Comparison of ENCODE assay signal across 8 mouse cellular contexts in the genomic region with DNA sequence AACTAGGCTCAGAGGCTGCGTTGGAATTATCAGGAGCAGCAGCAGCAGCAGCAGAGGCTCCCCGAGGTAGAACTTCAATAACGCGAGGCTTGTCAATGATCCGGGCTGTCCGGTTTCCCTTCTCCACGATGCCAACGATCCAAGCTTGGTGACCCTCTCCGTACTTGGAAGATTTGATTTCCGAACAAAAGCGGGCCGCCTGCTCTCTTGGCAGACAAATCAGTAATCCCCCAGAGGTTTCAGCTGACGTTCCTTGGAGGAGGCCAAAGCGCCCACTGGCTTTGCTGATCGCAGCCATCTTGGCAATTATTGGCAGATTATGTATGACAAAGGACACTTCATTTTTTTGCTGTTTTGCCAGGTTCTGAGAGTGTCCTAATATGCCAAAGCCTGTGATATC. TPM values are rescaled to one million over a fixed set of nuclear protein-coding genes. Genes with fewer than 3 reads are reported as not detected.
DNase-seq lines count a peak whose midpoint lies in the region; ATAC-seq and TF ChIP-seq lines count a peak whose summit lies in the region.

No protein-coding gene starts in this region.

- H3K4me3 ChIP-seq in kidney, postnatal 0 days (replicated peaks; ENCODE audit: low read depth, low read length) = peak overlapping the region; percentile 91; the same call in 1 of the 2 replicates
- peak overlapping the region; percentile 91 for H3K4me3 ChIP-seq in embryonic facial prominence, embryonic 13.5 days
- 0 out of 2 replicates have a peak overlapping the region, but pooled peaks have one; percentile 73 for H3K4me3 ChIP-seq in hindbrain, postnatal 0 days (ENCODE audit: low read length)
- peak overlapping the region; percentile 92 for H3K4me3 ChIP-seq in midbrain, postnatal 0 days (ENCODE audit: low read depth, low read length)

- no peaks in the 10 kb centered on the region for H3K9me3 ChIP-seq in kidney, postnatal 0 days (replicated peaks; ENCODE audit: low read length)
- H3K9me3 ChIP-seq in embryonic facial prominence, embryonic 13.5 days = peaks cover 3% of the 10 kb centered on the region; the same call in 1 of the 2 replicates
- H3K9me3 ChIP-seq in hindbrain, postnatal 0 days (ENCODE audit: low read length) = no peaks in the 10 kb centered on the region
- H3K9me3 ChIP-seq in midbrain, postnatal 0 days (ENCODE audit: low read length) = 0 out of 2 replicates have a peak, but pooled peaks cover 5% of the 10 kb centered on the region

- no peaks in the 10 kb centered on the region for H3K27me3 ChIP-seq in kidney, postnatal 0 days (ENCODE audit: insufficient read depth, low read length)
- no peaks in the 10 kb centered on the region for H3K27me3 ChIP-seq in embryonic facial prominence, embryonic 13.5 days
- H3K27me3 ChIP-seq in hindbrain, postnatal 0 days (ENCODE audit: insufficient read depth, low read length) = no peaks in the 10 kb centered on the region
- no peaks in the 10 kb centered on the region for H3K27me3 ChIP-seq in midbrain, postnatal 0 days (ENCODE audit: insufficient read depth, low read length)

- no peak for DNase-seq in kidney, postnatal 0 days (ENCODE audit: low spot score)
- no peak for DNase-seq in kidney, postnatal 10 days
- DNase-seq in hindbrain, postnatal 0 days (ENCODE audit: low spot score) = no peak
- DNase-seq in midbrain, postnatal 0 days (ENCODE audit: low spot score) = no peak
- DNase-seq in c-Kit-positive CD71-positive TER-119-positive erythroid progenitor cells, embryonic 14.5 days (ENCODE audit: low spot score) = no peak
- DNase-seq in cerebellum, adult 11 months = no peak
- no peak for DNase-seq in embryo, embryonic 11 days

- 0 out of 2 replicates have a peak overlapping the region, but pooled peaks have one; percentile 94 for H3K27ac ChIP-seq in kidney, postnatal 0 days
- H3K27ac ChIP-seq in embryonic facial prominence, embryonic 13.5 days = no peak overlapping the region
- H3K27ac ChIP-seq in hindbrain, postnatal 0 days = no peak overlapping the region
- no peak overlapping the region for H3K27ac ChIP-seq in midbrain, postnatal 0 days (ENCODE audit: low read depth, low read length)

- ATAC-seq in kidney, postnatal 0 days (replicated peaks; ENCODE audit: low FRiP score, low read depth) = no peak
- no peak for ATAC-seq in embryonic facial prominence, embryonic 13.5 days (ENCODE audit: insufficient number of reproducible peaks, insufficient read depth, low FRiP score, low TSS enrichment, low read depth)
- no peak for ATAC-seq in hindbrain, postnatal 0 days
- ATAC-seq in midbrain, postnatal 0 days (ENCODE audit: low FRiP score) = no peak

- 94% methylated on average over 15 of the region's 15 CpGs for WGBS in kidney, postnatal 0 days
- WGBS in embryonic facial prominence, embryonic 13.5 days = 96% methylated on average over 15 of the region's 15 CpGs
- 86% methylated on average over 15 of the region's 15 CpGs for WGBS in hindbrain, postnatal 0 days
- WGBS in midbrain, postnatal 0 days = 90% methylated on average over 15 of the region's 15 CpGs

- 0 out of 2 replicates have a peak overlapping the region, but pooled peaks have one; percentile 92 for H3K9ac ChIP-seq in kidney, postnatal 0 days (ENCODE audit: low read depth, low read length)
- H3K9ac ChIP-seq in embryonic facial prominence, embryonic 13.5 days = 0 out of 2 replicates have a peak overlapping the region, but pooled peaks have one; percentile 6
- H3K9ac ChIP-seq in hindbrain, postnatal 0 days (replicated peaks; ENCODE audit: low read length) = peak overlapping the region; percentile 86; the same call in 1 of the 2 replicates
- H3K9ac ChIP-seq in midbrain, postnatal 0 days (replicated peaks; ENCODE audit: low read length, poor library complexity, severe bottlenecking) = no peak overlapping the region

- no peak for TF ChIP-seq CTCF in kidney, postnatal 0 days (IDR thresholded peaks at IDR 0.05; ENCODE audit: low read depth)
- TF ChIP-seq CTCF in hindbrain, postnatal 0 days (IDR thresholded peaks at IDR 0.05; ENCODE audit: low read depth) = no peak
- TF ChIP-seq CTCF in midbrain, postnatal 0 days (IDR thresholded peaks at IDR 0.05) = no peak

- peaks cover 17% of the 10 kb centered on the region for H3K4me1 ChIP-seq in kidney, postnatal 0 days (replicated peaks; ENCODE audit: insufficient read depth, low read length)
- H3K4me1 ChIP-seq in embryonic facial prominence, embryonic 13.5 days = peaks cover 14% of the 10 kb centered on the region
- H3K4me1 ChIP-seq in hindbrain, postnatal 0 days (ENCODE audit: insufficient read depth, low read length) = peaks cover 11% of the 10 kb centered on the region
- H3K4me1 ChIP-seq in midbrain, postnatal 0 days (ENCODE audit: insufficient read depth, low read length) = peaks cover 2% of the 10 kb centered on the region; the same call in 1 of the 2 replicates

- peaks cover 16% of the 10 kb centered on the region; the same call in 1 of the 2 replicates for H3K36me3 ChIP-seq in kidney, postnatal 0 days (ENCODE audit: insufficient read depth, low read length)
- H3K36me3 ChIP-seq in embryonic facial prominence, embryonic 13.5 days = peaks cover 40% of the 10 kb centered on the region
- H3K36me3 ChIP-seq in hindbrain, postnatal 0 days (ENCODE audit: insufficient read depth, low read length) = no peaks in the 10 kb centered on the region
- peaks cover 7% of the 10 kb centered on the region; the same call in 1 of the 2 replicates for H3K36me3 ChIP-seq in midbrain, postnatal 0 days (ENCODE audit: insufficient read depth, low read length)

- peak overlapping the region; percentile 93 for H3K4me2 ChIP-seq in kidney, postnatal 0 days (ENCODE audit: low read length)
- peak overlapping the region; percentile 75 for H3K4me2 ChIP-seq in embryonic facial prominence, embryonic 13.5 days
- peak overlapping the region; percentile 90 for H3K4me2 ChIP-seq in hindbrain, postnatal 0 days (ENCODE audit: low read depth, low read length)
- H3K4me2 ChIP-seq in midbrain, postnatal 0 days (ENCODE audit: low read depth, low read length, poor library complexity, severe bottlenecking) = peak overlapping the region; percentile 82

RNA-seq across cellular contexts. Expression of gene Sephs2, which starts 1.3 kb away (rescaled TPM):
- 207 and 215 TPM in 2 replicates for polyA plus RNA-seq in kidney, postnatal 0 days (2015; fragmentation: Nextera tagmentation; extraction: Ambion mirVana)
- 63.4 and 64.1 TPM in 2 replicates for polyA plus RNA-seq in embryonic facial prominence, embryonic 13.5 days (2015; fragmentation: Nextera tagmentation; extraction: Ambion mirVana)
- 80.3 and 83.2 TPM in 2 replicates for total RNA-seq in hindbrain, postnatal 0 days (2014; rRNA removed)
- polyA plus RNA-seq in hindbrain, postnatal 0 days (2015; fragmentation: Nextera tagmentation; extraction: Ambion mirVana) = 79.9 and 83.9 TPM in 2 replicates
- total RNA-seq in midbrain, postnatal 0 days (2014; rRNA removed) = 70.0 and 79.3 TPM in 2 replicates
- 95.1 and 95.2 TPM in 2 replicates for polyA plus RNA-seq in midbrain, postnatal 0 days (2015; fragmentation: Nextera tagmentation; extraction: Ambion mirVana)

RNA-seq across cellular contexts. Expression of gene Dctpp1, which starts 12.1 kb away (rescaled TPM):
- polyA plus RNA-seq in kidney, postnatal 0 days (2015; fragmentation: Nextera tagmentation; extraction: Ambion mirVana) = 146 and 157 TPM in 2 replicates
- polyA plus RNA-seq in embryonic facial prominence, embryonic 13.5 days (2015; fragmentation: Nextera tagmentation; extraction: Ambion mirVana) = 156 and 206 TPM in 2 replicates
- 94.1 and 102 TPM in 2 replicates for total RNA-seq in hindbrain, postnatal 0 days (2014; rRNA removed)
- 112 and 119 TPM in 2 replicates for polyA plus RNA-seq in hindbrain, postnatal 0 days (2015; fragmentation: Nextera tagmentation; extraction: Ambion mirVana)
- 75.0 and 92.2 TPM in 2 replicates for total RNA-seq in midbrain, postnatal 0 days (2014; rRNA removed)
- polyA plus RNA-seq in midbrain, postnatal 0 days (2015; fragmentation: Nextera tagmentation; extraction: Ambion mirVana) = 120 and 132 TPM in 2 replicates

RNA-seq across cellular contexts. Expression of gene Itgal, which starts 23.5 kb away (rescaled TPM):
- polyA plus RNA-seq in kidney, postnatal 0 days (2015; fragmentation: Nextera tagmentation; extraction: Ambion mirVana) = 0.93 and 1.1 TPM in 2 replicates
- 0.52 and 1.1 TPM in 2 replicates for polyA plus RNA-seq in embryonic facial prominence, embryonic 13.5 days (2015; fragmentation: Nextera tagmentation; extraction: Ambion mirVana)
- 0.11 TPM in 1 of 2 replicates, not detected in the other for total RNA-seq in hindbrain, postnatal 0 days (2014; rRNA removed)
- 0.10 and 0.26 TPM in 2 replicates for polyA plus RNA-seq in hindbrain, postnatal 0 days (2015; fragmentation: Nextera tagmentation; extraction: Ambion mirVana)
- total RNA-seq in midbrain, postnatal 0 days (2014; rRNA removed) = 0.49 and 0.61 TPM in 2 replicates
- 0.22 TPM in 2 replicates for polyA plus RNA-seq in midbrain, postnatal 0 days (2015; fragmentation: Nextera tagmentation; extraction: Ambion mirVana)

RNA-seq across cellular contexts. Expression of gene Zfp771, which starts 28.5 kb away (rescaled TPM):
- polyA plus RNA-seq in kidney, postnatal 0 days (2015; fragmentation: Nextera tagmentation; extraction: Ambion mirVana) = 46.2 and 49.3 TPM in 2 replicates
- polyA plus RNA-seq in embryonic facial prominence, embryonic 13.5 days (2015; fragmentation: Nextera tagmentation; extraction: Ambion mirVana) = 78.2 and 83.9 TPM in 2 replicates
- total RNA-seq in hindbrain, postnatal 0 days (2014; rRNA removed) = 101 and 108 TPM in 2 replicates
- 89.0 and 89.2 TPM in 2 replicates for polyA plus RNA-seq in hindbrain, postnatal 0 days (2015; fragmentation: Nextera tagmentation; extraction: Ambion mirVana)
- 76.8 and 94.5 TPM in 2 replicates for total RNA-seq in midbrain, postnatal 0 days (2014; rRNA removed)
- polyA plus RNA-seq in midbrain, postnatal 0 days (2015; fragmentation: Nextera tagmentation; extraction: Ambion mirVana) = 80.2 and 83.8 TPM in 2 replicates

RNA-seq across cellular contexts. Expression of gene Sept1, which starts 39.6 kb away (rescaled TPM):
- polyA plus RNA-seq in kidney, postnatal 0 days (2015; fragmentation: Nextera tagmentation; extraction: Ambion mirVana) = 16.7 and 20.5 TPM in 2 replicates
- 26.9 and 29.6 TPM in 2 replicates for polyA plus RNA-seq in embryonic facial prominence, embryonic 13.5 days (2015; fragmentation: Nextera tagmentation; extraction: Ambion mirVana)
- total RNA-seq in hindbrain, postnatal 0 days (2014; rRNA removed) = 4.6 and 5.0 TPM in 2 replicates
- 3.8 and 5.2 TPM in 2 replicates for polyA plus RNA-seq in hindbrain, postnatal 0 days (2015; fragmentation: Nextera tagmentation; extraction: Ambion mirVana)
- 0.22 and 3.7 TPM in 2 replicates for total RNA-seq in midbrain, postnatal 0 days (2014; rRNA removed)
- 4.2 and 5.3 TPM in 2 replicates for polyA plus RNA-seq in midbrain, postnatal 0 days (2015; fragmentation: Nextera tagmentation; extraction: Ambion mirVana)
